Mouse (Mus musculus) small intestine, adult 2 months (tissue): ENCODE results near the gene Mmaa.

ENCODE experiments used
- CTCF ChIP-seq: fragments of 200-500 bp; IDR thresholded peaks from 2 replicates; pipeline ENCODE4 v1.5.1; 2012; ENCODE audit warnings: low read depth, mild to moderate bottlenecking, control low read depth, inconsistent platforms, low read length, moderate library complexity, mixed read lengths; ENCODE audit not compliant: insufficient replicate concordance, insufficient read length; ENCODE audit errors: extremely low read depth
- POLR2A ChIP-seq: fragments of 200-500 bp; IDR thresholded peaks from 2 replicates; pipeline ENCODE4 v1.6.1; 2012; ENCODE audit warnings: low read depth, mild to moderate bottlenecking, control low read depth, inconsistent platforms, low read length, moderate library complexity

DNA sequence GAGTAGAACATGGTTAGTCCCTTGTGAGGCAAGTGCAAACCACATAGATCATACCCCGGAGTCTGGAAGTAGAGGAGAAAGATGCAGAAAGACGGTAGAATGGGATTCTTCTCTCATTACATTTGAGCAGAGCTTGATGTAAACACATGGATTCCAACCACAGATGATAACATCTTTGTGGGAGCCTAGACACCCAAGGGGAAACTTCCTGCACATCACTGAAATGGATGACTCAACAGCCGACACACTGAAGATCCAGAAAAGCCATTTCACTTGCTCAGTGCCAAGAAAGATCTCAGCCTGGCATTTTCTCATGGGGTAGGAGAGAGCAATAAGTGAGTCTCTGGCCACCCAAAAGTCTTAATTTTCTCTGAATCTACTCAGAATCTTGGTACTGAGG, 66.8 kb downstream of the Mmaa start:
- TF ChIP-seq CTCF (no peak), POLR2A (no peak)
